Mouse (Mus musculus): Measurements from ENCODE around the gene Tfec.

GRCm38 (mm10) chr6:16797669-16798068, 100.6 kb downstream of the Tfec start:
- TF ChIP-seq CTCF (IDR thresholded peaks at IDR 0.05; ENCODE audit: extremely low read depth, insufficient read length, insufficient replicate concordance, low read depth, low read length) = no peak
- TF ChIP-seq POLR2A (IDR thresholded peaks at IDR 0.05; ENCODE audit: low read depth, low read length) = no peak

Data from small intestine, adult 2 months (tissue).